Mouse (Mus musculus) mouse trophoblast stem cell (cell line): ENCODE results near the gene Vps53.
"Not testable (repeated sequence)": the region's sequence is repeated elsewhere in the genome, so short reads cannot be mapped to it uniquely, and the experiment has no call there.

ENCODE experiments used
- in situ Hi-C, 2 experiments: fragments of 300-500 bp; cut with MseI, MboI; formaldehyde crosslinking; loops; 2 replicates in 1 of 2; 3 replicates in 1 of 2; pipeline ENCODE4 v1.15.1; 2025

The Vps53 gene

DNA sequence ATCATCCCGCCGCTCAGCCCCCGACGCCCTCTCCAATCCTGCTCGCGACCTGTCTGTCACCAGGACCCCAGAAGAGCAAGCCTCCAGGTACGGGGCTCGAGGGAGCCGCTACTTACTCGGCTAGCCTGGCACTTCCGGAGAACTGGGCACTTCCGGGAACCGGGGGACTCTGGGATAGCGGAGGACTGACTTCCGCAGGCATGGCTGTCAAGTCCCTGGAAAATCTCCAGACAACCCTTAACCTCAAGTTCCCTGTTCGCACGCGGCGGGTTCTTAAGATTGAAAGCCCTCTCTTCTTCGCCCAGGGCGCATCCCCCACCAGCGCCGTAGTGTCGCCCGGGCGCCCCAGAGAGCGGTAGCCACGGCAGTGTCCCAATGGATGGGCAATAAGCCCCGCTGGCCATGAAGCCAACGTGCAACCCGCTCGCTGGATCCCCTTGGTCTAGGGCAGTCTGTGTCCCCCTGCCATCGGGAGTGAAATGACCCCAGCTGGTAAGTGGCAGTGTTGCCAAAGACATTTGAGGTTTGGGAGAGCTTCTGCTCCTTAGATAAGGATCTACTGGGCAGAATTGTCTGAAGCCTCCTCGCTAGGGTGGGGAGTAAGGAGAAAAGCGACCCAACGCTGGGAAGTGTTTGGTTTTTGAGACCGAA, at the start of gene Vps53, which contains the start of gene Fam57a:
Vps53 (minus strand) TSS at position 153 of the 651 bp plus-strand sequence.
Fam57a (plus strand) TSS at position 177 of the 651 bp plus-strand sequence.
- in situ Hi-C loops, result no loop called here

DNA sequence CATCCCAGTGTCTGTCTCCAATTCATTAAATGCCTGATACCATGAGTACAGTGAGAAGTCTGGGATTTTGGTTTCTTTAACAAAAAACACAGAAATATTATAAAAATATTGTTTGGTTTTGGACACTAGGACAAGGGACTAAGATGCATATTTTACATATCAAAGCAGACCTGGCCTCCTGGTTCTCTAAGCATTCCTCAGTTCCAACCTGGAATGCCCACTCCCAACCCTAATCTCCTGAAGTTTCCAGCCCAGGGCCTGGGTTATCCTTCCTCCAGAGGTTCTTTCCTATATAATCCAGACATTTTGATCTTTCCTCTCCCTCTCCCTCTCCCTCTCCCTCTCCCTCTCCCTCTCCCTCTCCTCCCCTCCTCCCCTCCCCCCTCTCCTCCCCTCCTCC, 45.6 kb upstream of the Vps53 start:
- in situ Hi-C loops, result no loop called here

- in situ Hi-C loops, result no loop called here
Observed at GRCm38 (mm10) chr11:76224631-76225030, 45.2 kb upstream of the Vps53 start.

GRCm38 (mm10) chr11:76217390-76217800, 37.9 kb upstream of the Vps53 start, which contains the start of the genes Dbil5 and Gemin4:
Gene Dbil5, plus strand, starts transcription at chr11:76217608.
Gene Gemin4, minus strand, starts transcription at chr11:76217664.
- in situ Hi-C loops, result no loop called here

GRCm38 (mm10) chr11:76216681-76217389, 37.4 kb upstream of the Vps53 start:
- in situ Hi-C loops, result no loop called here

DNA sequence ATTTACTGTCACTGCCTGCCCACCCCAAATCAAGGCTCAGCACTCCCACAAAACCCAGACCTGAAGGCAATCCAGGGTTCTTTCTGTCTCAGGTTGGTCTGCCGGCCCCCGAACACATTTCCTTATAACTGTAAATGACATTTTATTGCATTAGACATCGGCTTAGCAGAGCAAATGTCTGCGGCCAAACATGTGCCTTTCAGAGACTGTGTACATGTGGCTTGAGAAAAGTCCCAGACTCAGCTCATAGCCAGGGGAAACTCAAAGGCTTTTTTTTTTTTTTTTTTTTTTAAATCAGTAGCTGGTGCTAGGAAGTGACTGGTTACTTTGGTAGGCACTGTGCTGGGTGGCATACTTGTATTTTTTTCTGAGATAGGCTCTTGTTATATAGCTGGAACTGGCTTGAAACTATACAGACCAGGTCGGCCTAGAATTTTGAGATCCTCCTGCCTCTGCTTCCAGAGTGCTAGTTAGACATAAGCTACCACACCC, 36.6 kb upstream of the Vps53 start:
- in situ Hi-C loops, result no loop called here

DNA sequence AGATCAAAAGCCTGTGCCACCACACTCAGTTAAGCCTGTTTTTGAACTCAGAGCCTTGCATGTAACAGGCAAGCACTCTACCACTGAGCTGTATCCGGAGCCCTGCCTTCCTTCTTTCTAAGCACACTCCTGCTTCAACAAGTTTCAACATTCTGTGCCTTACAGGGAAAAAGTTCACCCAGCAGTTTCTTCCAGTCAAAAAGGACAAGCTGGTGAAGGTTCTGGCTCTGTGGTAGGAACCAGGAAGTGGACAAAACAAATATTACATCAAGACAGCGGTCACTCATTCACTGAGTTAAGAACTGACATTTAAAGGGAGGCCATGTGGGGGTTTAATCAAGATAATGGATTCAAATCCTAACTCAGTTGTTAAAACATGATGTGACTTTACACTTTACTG, 35.6 kb upstream of the Vps53 start:
- in situ Hi-C loops, result no loop called here

GRCm38 (mm10) chr11:76213841-76214240, 34.4 kb upstream of the Vps53 start:
- in situ Hi-C loops, result no loop called here

DNA sequence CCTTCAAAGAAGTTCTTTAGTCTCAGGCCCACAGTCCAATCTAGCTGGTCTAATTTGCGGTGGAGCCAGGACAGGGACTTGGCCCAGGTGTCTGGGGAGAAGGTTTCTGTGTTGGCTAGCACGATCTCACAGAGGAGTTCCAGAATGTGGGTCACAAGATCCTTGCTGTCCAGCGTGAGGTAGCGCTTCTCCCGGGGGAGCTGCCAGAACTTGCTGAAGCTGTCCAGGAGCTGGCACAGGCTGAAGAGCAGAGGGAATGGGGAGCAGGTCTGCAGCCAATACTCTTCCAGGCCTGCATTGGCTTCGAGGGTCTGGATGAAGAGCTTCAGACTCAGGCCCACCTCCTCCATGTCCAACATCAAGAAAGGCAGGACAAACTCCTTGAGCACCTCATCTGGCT, 32.1 kb upstream of the Vps53 start:
- in situ Hi-C loops, result not testable (repeated sequence)

- in situ Hi-C loops, result no loop called here
Observed at GRCm38 (mm10) chr11:76210228-76210985, 31.0 kb upstream of the Vps53 start.

GRCm38 (mm10) chr11:76206793-76207192, 27.3 kb upstream of the Vps53 start:
- in situ Hi-C loops, result no loop called here

DNA sequence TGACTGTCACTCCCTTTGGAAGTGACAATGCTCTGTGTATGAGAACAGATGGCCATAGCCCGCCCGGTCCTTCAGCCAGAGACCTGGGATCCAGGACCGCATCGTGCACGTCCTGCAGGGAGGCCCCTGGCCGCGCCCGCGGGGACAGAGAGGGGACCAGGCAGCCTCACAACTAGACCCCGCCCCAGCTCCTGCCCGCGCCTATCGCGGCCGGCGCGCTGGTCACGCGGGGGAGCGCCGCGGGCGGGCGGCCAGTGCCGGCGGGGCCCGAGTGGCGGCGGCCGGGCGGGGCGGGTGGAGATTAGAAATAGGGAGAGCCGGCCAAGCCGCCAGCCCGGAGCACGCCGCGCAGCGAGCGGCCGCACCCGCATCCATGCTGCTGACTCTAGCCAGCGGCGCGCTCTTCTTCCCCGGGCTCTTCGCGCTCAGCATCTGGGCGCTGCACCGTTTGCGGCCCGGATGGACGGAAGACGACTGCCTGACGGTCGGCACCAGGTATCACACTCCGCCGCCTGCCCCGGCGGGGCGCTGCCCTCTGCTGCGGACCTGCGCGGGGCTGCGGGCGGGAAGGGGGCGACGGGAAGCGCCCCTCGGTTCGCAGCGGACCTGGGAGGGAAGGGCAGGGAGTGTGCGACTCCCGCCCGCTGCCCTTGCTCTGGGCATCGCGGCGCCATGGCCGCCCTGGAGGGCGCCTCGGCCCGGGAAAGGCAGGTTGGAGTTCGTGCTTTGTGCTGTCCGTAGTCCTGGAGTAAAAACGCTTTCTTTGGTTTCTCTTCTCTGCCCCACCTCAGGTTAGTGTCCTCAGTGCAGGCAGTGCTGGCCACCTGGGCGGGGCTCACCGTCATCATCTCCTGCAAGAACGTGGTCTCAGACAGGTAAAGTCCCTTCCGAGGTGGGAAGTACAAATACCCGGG, 22.6 kb upstream of the Vps53 start:
- in situ Hi-C loops, result no loop called here

DNA sequence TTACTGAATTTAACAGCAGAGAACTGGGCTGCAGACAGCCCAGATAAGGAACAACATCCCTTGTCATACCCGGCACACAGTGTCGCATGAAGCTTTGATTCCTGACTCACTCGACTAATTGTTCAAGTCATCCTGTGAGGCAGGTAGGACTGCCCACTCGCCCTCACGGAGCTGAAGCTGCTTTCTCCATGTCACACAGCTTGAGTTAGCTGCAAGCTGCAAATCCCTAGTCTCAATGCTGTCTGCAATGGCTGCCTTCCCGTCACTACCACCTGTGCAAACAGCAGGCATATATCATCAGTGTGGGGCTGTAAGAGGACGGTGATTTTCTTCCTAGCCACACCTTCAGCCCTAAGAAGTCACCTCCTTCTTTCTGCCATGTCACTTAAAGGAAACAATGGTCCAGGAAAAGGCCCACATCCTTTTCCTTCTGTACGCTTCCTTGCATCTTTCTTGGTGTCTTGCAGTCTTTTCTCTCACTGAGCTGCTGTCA, 17.6 kb upstream of the Vps53 start:
- in situ Hi-C loops, result no loop called here

DNA sequence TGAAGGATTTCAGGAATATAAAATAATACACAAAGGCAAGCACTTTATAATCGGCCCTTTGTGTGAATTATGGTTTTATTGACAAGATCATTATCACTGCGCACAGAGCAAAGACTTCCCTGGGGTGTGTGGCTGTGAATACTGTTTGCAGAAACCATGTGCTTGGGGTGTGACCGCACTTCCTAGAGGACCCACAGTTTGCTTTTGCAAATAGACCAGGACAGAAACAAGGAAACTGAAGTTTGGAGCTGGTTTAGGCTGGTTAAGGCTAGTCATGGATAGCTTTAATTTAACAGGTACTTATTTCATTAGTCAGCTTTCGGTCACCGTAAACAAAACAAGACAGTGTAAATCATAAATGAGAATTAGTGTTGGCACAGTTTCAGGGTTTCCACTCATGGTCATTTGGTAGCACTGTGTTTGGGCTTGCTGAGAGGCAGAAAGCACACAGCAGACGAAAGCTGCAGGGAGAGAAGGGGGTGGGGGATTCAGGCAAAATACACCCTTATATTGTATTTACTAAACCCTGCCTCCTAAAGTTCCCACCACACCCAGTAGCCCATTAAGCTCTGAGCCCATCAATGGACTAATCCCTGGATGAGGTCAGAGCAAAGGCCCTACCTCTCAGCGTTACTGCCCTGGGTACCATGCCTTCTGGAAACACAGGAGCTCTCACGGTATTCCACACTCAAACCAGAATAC, 17.0 kb upstream of the Vps53 start:
- in situ Hi-C loops, result no loop called here

DNA sequence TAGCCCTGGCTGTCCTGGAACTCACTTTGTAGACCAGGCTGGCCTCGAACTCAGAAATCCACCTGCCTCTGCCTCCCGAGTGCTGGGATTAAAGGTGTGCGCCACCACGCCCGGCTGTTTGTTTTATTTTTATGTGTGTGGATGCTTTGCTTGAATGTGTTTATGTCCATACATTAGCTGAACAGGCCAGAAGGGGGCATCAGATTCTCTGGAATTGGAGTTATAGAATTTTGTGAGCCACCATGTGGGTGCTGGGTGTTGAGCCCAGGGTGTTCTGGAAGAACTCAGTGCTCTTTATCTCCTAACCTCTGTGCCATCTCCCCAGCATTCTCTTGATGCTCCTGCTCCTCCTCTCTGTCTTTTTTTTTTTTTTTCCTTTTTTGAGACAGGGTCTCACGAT, 7.5 kb upstream of the Vps53 start:
- in situ Hi-C loops, result no loop called here

GRCm38 (mm10) chr11:76183745-76184144, 4.3 kb upstream of the Vps53 start:
- in situ Hi-C loops, result no loop called here

- in situ Hi-C loops, result no loop called here
Observed at GRCm38 (mm10) chr11:76180146-76180540, 696 bp upstream of the Vps53 start.

DNA sequence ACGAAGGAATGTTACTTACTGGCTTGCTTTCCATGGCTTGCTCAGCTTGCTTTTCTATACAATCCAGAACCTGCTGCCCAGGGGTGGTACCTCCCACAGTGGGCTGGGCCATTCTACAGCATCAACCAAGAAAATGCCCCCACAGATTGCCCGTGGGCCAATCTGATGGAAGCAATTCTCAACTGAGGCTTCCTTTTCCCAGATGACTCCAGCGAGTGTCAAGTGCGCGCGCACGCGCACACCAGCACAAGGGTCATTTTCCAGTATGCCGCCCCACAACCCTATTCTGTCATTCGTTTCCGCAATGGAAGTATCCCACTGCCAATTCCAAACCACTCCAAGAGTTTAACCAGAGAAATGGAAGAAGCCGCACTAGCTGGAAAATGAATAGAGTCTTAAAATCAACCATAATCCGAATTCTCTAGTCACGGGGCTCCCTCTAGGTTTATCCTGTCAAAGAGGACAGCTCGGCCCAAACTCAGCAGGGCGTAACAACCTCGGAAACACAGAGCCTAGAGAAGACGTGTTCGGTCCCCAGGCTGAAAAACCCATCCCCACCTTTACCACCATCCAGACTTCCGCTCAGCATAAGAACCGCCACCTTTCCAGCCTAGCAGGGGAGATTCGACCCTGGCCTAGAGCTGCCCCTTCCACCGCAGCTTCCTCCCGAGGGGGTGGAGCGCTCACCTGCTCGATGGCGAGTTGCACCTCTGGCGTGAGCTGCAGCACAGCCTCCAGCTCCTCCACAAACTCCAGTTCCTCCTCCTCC, 537 bp downstream of the Vps53 start:
- in situ Hi-C loops, result no loop called here

GRCm38 (mm10) chr11:76170207-76170606, 9.2 kb downstream of the Vps53 start:
- in situ Hi-C loops, result loop anchor here in 1 of 2 experiments (5.0 kb wide), 1 partner anchor 83 kb away; no protein-coding TSS in a partner anchor
